Mouse (Mus musculus): ENCODE measurements around the gene Ippk.

Gene Ippk

GRCm38 (mm10) chr13:49433268-49434029, 12.4 kb downstream of the Ippk start:
- DNase-seq, result no peak

DNA sequence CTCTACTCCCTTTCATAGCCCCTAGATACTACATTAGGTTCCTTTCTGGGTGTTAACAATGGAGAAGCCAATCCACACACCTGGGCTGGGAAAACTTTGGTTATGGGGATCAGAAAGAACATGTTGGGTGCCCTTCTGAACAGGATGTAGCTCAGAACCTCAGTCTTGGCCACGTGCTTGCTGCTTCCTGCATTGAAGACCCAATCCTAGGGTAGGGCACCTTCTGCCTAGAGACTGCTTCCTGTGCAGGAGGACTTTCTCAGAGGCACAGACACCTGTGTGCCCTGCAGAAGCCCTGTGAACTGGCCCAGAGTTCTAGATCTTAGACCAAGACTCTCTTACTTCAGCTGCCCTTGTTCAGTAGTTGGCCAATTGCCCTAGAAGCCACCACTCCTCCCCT, 14.7 kb downstream of the Ippk start:
- DNase-seq, result no peak

- no peak for DNase-seq
Measured at GRCm38 (mm10) chr13:49436170-49436569, 15.1 kb downstream of the Ippk start.

DNA sequence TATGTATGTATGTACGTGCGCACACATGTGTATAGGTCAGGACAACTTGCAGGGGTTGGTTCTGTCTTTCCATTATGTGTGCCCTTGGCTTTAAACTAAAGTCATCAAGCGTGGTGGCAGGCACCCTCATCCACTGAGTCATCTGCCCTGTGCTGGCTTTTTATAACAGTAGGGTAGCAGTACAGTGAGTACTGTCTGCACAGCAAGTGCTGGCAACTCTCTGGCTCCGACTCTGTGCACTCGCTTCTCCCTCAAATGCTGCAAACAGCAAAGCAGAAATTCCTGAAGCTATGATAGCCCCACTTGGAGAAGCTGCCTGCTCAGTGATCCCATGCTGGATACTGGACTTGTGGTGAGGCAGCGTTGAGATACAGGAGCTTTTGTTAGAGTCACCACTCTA, 23.4 kb downstream of the Ippk start:
- no peak for DNase-seq

- peak; percentile 90 to 91 for DNase-seq
Measured at GRCm38 (mm10) chr13:49449318-49449749, 28.3 kb downstream of the Ippk start.

DNA sequence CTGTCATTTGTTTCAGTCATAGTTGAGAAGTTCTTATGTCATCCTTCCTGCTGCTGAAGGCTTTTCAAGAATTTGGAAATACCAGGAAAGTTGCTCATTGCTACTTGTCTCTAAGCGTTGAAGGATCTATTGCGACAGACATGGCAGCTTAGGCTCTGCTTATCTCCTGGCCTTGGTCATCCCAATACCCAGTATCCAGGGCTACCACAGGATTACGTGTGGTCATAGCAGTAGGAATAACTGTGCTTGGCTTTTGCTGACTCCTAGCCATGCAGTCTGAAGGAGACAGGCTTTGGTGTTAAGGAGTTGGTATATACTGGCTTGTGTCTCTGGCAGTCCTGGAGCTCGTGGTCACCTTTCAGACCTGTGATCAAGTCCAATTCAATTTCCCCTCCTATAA, 39.2 kb downstream of the Ippk start:
- no peak for DNase-seq

DNA sequence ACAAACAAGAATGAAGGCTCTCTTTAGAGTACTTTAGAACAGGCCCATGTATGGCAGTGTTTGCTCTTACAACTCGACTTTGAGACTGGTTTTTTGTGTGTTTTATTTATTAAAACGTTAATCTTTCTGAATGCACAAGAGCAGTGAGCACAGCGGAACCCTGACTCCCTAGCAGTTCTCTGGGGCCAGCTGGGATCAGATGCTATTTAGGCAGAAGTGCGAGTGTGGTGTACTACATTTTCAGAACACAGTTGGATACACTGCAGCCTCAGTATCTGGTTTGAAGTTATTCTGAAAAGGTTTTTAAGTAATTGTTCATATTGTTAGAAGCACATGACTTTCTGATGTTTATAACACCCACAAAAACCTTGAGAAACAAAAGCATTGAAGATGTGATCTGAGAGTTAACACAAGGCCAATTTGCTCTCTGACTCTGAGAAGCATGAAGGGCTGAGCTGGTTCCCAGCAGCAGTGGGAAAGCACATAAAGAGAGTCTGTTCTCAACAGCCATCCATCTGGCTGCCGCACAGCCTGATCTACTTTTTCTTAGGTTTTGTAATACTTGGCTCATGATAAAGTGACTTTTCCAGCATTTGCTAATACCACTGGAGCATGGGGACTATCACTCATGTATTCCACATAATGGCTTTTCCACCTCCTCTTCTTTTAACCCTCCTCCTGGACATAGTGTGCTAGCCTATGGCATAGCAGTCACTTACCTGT, 39.8 kb downstream of the Ippk start:
- DNase-seq, result no peak

- peak; percentile 16 to 27 for DNase-seq
Measured at GRCm38 (mm10) chr13:49461458-49462132, 40.5 kb downstream of the Ippk start.

- DNase-seq, result no peak
Measured at GRCm38 (mm10) chr13:49462921-49463320, 41.9 kb downstream of the Ippk start.

GRCm38 (mm10) chr13:49465875-49466274, 44.8 kb downstream of the Ippk start:
- no peak for DNase-seq

GRCm38 (mm10) chr13:49466393-49467075, 45.5 kb downstream of the Ippk start:
- peak; percentile 71 to 78 for DNase-seq

DNA sequence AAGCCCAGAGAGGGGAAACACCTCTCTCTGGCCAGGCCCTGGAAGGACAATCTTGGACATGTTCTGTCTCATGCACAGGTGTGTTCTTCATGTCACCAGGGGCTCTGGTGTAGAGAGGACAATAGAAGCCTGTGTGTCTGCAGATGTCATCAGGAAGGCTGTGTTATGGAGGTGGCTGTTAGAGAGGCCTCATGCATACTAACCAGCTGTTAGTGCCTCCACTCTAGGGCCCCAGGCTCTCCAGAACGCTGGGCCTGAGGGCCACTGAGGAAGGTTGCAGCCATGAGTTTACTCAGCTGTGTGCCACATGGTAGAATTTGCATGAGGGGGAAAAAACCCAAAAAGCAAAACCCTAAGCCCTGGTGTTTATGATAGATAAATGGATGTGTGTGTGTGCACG, 46.5 kb downstream of the Ippk start:
- DNase-seq, result no peak

- DNase-seq, result no peak
Measured at GRCm38 (mm10) chr13:49469002-49469401, 48.0 kb downstream of the Ippk start.

DNA sequence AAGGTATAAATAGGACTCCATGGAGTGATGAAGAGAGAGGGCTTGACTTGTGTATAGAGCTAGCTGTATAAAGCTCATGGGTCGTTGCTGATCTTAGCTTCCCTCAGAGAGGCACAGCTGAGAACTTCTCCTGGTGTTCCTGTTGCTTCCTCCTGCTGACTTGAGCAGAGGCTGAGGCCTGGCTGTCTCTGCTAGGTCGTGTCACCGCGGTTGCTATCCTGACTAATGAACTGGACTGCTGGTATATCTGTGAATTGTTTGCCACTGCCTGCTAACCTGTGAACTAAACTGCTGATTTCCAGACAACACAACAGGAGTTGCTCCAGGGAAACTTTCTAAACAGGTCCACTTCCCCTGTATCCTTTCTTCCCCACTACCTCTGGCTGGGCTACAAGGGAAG, 49.3 kb downstream of the Ippk start:
- no peak for DNase-seq

DNA sequence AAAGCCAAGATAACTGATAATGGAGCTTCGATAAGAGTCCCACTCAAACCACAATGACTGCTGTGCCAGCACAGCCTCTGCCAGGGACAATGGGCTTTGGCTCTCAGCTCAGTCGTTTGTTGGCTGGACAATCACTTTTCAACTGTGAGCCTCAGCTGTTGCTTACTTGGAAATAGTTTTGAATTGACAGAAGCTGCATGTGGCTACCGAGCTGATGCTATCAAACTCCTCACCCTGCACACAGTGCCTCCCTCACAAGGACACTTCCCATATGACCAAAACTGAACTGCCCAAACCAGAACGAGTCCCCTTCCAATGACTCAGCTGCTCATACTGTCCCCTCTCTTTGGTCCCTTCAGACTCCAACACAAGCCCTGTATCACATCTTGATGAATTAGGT, 49.8 kb downstream of the Ippk start:
- no peak for DNase-seq

DNA sequence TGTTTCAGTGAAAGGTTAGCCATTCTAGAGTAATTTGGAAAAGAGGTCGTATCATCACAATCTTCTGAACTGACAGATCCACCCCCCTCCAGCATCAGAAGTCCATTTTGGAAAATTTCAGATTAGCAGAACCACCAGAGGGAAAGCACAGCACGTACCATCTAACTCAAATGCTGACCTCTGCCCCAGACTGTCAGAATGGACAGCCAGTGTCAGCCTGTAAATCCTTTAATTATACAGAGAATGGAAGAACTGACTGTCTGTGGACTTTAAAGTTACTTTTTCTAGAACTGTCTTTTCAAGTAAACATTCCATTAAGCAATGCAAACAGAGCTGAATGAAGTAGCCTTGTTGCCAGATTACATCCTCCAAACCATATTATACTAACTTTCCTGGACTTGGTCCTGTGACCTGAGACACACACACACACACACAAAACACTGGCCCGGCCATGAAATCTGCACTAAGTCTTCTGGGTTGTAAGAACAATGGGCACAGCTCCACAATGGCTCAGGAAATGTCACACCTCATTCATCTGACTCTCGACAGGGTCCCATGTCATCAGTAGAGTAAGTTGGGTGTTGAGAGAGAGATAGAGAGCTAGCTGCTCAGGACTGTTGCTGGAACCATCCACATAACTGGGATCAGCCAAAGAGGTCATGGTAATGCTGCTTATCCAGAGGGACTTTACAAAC, 51.1 kb downstream of the Ippk start:
- no peak for DNase-seq

- no peak for DNase-seq
Measured at GRCm38 (mm10) chr13:49472676-49473005, 51.6 kb downstream of the Ippk start.

GRCm38 (mm10) chr13:49477887-49478286, 56.8 kb downstream of the Ippk start:
- DNase-seq, result no peak

- DNase-seq, result no peak
Measured at GRCm38 (mm10) chr13:49478851-49479374, 57.9 kb downstream of the Ippk start.

DNA sequence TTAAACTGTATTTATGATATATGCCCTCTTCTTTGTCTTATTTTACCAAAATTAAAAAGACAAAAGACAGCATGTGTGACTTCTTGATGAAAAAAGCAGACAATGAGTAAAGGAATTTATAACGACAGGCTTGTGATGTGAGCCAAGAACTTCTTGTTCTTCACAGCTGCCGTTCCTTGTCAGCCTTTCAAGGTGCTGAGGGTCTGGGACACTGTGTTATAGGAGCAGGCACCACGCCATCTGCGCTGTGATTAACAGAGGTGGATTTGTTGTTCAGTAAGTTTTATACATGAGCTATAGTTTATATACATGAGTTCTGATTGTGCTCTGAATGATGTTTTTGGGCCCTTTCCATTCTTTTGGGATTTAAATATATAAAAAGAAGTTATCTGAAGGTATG, 58.4 kb downstream of the Ippk start:
- no peak for DNase-seq

DNA sequence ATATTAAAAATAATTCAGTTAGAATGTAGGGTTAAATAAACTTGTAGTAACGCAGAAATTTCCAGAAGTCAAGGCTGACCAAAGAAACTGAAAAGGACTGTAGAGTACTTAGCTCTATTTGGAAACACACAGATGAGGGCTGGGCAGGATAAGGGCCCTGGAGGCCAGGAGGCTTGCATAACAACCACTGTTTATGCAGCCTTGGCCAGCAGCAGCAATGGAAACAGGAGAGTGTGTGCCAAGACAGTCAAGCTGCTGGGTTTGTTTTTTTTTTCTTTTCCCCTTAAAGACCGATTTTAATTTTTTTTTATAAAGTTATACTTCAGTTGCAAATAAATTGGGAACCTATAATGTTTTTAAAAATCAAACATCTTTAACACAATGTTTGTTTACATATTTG, 59.0 kb downstream of the Ippk start:
- DNase-seq, result peak; percentile 54 to 60

- no peak for DNase-seq
Measured at GRCm38 (mm10) chr13:49480551-49480950, 59.5 kb downstream of the Ippk start.

All from kidney, postnatal 4 days (tissue).